Mouse (Mus musculus) liver, embryonic 11.5 days (tissue): ENCODE measurements around the gene Tchp. TPM values are rescaled to one million over a fixed set of nuclear protein-coding genes. Genes with fewer than 3 reads are reported as not detected.

Source experiments
- ATAC-seq: fragments of 200-750 bp; cut with Nextera tagmentation; replicated peaks from 2 replicates; pipeline ENCODE4 v1.8.0; 2017; ENCODE audit warnings: moderate number of reproducible peaks, mild to moderate bottlenecking, moderate TSS enrichment, moderate library complexity; ENCODE audit not compliant: low FRiP score
- DNase-seq: peaks from one replicate; pipeline ENCODE4 v3.0.0-alpha.2; 2017; ENCODE audit warnings: low spot score
- H3K27ac ChIP-seq: fragments of 300-500 bp; sonication (generic); 2 replicates; pipeline ENCODE4 v1.5.1; 2014; ENCODE audit warnings: mild to moderate bottlenecking, low read depth, low read length, control low read depth
- H3K27me3 ChIP-seq: fragments of 300-500 bp; sonication (generic); replicated peaks from 2 replicates; pipeline ENCODE4 v1.6.1; 2014; ENCODE audit warnings: low read length, mixed read lengths; ENCODE audit not compliant: control insufficient read depth, insufficient read depth
- H3K36me3 ChIP-seq: fragments of 300-500 bp; sonication (generic); 2 replicates; pipeline ENCODE4 v1.6.1; 2014; ENCODE audit warnings: mild to moderate bottlenecking, low read length, moderate library complexity, mixed read lengths; ENCODE audit not compliant: control insufficient read depth, insufficient read depth
- H3K4me1 ChIP-seq: fragments of 300-500 bp; sonication (generic); replicated peaks from 2 replicates; pipeline ENCODE4 v1.6.1; 2014; ENCODE audit warnings: low read length, mixed read lengths; ENCODE audit not compliant: control insufficient read depth, insufficient read depth
- H3K4me2 ChIP-seq: fragments of 300-500 bp; sonication (generic); 2 replicates; pipeline ENCODE4 v1.6.1; 2014; ENCODE audit warnings: mild to moderate bottlenecking, control low read depth, moderate library complexity
- H3K4me3 ChIP-seq: fragments of 300-500 bp; sonication (generic); 2 replicates; pipeline ENCODE4 v1.5.1; 2014; ENCODE audit warnings: low read depth, low read length, control low read depth
- H3K9ac ChIP-seq: fragments of 300-500 bp; sonication (generic); 2 replicates; pipeline ENCODE4 v1.6.1; 2014; ENCODE audit warnings: low read depth, low read length, control low read depth
- H3K9me3 ChIP-seq: fragments of 300-500 bp; sonication (generic); 2 replicates; pipeline ENCODE4 v1.6.1; 2016; ENCODE audit warnings: low read length, inconsistent platforms, mixed read lengths; ENCODE audit not compliant: control insufficient read depth
- WGBS: fragments of 180-500 bp; shearing (Covaris S2); extraction: QIAGEN DNeasy Blood & Tissue Kit; methylation state at CpG from one replicate; pipeline ENCODE4 v1.1.7; 2014; 5-methylcytosine and 5-hydroxymethylcytosine counted together
- polyA plus RNA-seq: library from polyadenylated mRNA; unstranded; fragments of >200 nt; fragmentation: Nextera tagmentation; extraction: Ambion mirVana; gene quantifications from 2 replicates; pipeline ENCODE4 v1.2.1, GENCODE M21; 2014

Tchp gene
- polyA plus RNA-seq, 1 experiment from 2014 or later = 11.4 TPM

- Histone ChIP-seq H3K4me1 (no peaks in the 10 kb centered on the region), H3K27me3 (no peaks in the 10 kb centered on the region), H3K4me3 (no peak overlapping the region), H3K4me2 (no peak overlapping the region), H3K27ac (no peak overlapping the region), H3K9ac (no peak overlapping the region), H3K9me3 (no peaks in the 10 kb centered on the region), H3K36me3 (peaks cover 15% of the 10 kb centered on the region)
- ATAC-seq (no peak), DNase-seq (no peak)
- 88% methylated on average over 10 of the region's 10 CpGs for WGBS
These were observed 14.4 kb downstream of the Tchp start for GRCm38 (mm10) chr5:114721969-114722368.

GRCm38 (mm10) chr5:114722846-114723245 is 15.3 kb downstream of the Tchp start:
- H3K4me1 ChIP-seq = no peaks in the 10 kb centered on the region
- no peaks in the 10 kb centered on the region for H3K9me3 ChIP-seq
- no peak overlapping the region for H3K27ac ChIP-seq
- H3K36me3 ChIP-seq = peaks cover 11% of the 10 kb centered on the region
- WGBS = 94% methylated on average over 13 of the region's 13 CpGs
- no peak overlapping the region for H3K9ac ChIP-seq
- no peak overlapping the region for H3K4me3 ChIP-seq
- ATAC-seq = no peak
- DNase-seq = no peak
- H3K4me2 ChIP-seq = no peak overlapping the region
- no peaks in the 10 kb centered on the region for H3K27me3 ChIP-seq

- Histone ChIP-seq H3K4me3 (no peak overlapping the region), H3K9ac (no peak overlapping the region), H3K27me3 (no peaks in the 10 kb centered on the region), H3K4me1 (no peaks in the 10 kb centered on the region), H3K9me3 (no peaks in the 10 kb centered on the region), H3K36me3 (peaks cover 28% of the 10 kb centered on the region), H3K4me2 (no peak overlapping the region), H3K27ac (no peak overlapping the region)
- ATAC-seq = no peak
- no peak for DNase-seq
- WGBS = 92% methylated on average over 10 of the region's 10 CpGs
These were observed 20.6 kb downstream of the Tchp start for GRCm38 (mm10) chr5:114728160-114728559.

GRCm38 (mm10) chr5:114730129-114730528 is 22.6 kb downstream of the Tchp start:
- 79% methylated on average over 10 of the region's 10 CpGs for WGBS
- Histone ChIP-seq H3K27ac (no peak overlapping the region), H3K27me3 (no peaks in the 10 kb centered on the region), H3K9ac (no peak overlapping the region), H3K4me1 (no peaks in the 10 kb centered on the region), H3K4me3 (no peak overlapping the region), H3K4me2 (no peak overlapping the region), H3K36me3 (peaks cover 32% of the 10 kb centered on the region), H3K9me3 (no peaks in the 10 kb centered on the region)
- DNase-seq (no peak), ATAC-seq (no peak)

GRCm38 (mm10) chr5:114731498-114731897 is 23.9 kb downstream of the Tchp start:
- H3K27ac ChIP-seq = no peak overlapping the region
- no peak overlapping the region for H3K9ac ChIP-seq
- H3K4me1 ChIP-seq = no peaks in the 10 kb centered on the region
- H3K4me3 ChIP-seq = no peak overlapping the region
- DNase-seq = no peak
- 72% methylated on average over 6 of the region's 6 CpGs for WGBS
- H3K36me3 ChIP-seq = peaks cover 42% of the 10 kb centered on the region
- no peak overlapping the region for H3K4me2 ChIP-seq
- H3K9me3 ChIP-seq = no peaks in the 10 kb centered on the region
- H3K27me3 ChIP-seq = no peaks in the 10 kb centered on the region
- no peak for ATAC-seq

- Histone ChIP-seq H3K36me3 (peaks cover 46% of the 10 kb centered on the region), H3K9ac (no peak overlapping the region), H3K27me3 (no peaks in the 10 kb centered on the region), H3K27ac (no peak overlapping the region), H3K4me3 (no peak overlapping the region), H3K4me2 (no peak overlapping the region), H3K4me1 (no peaks in the 10 kb centered on the region), H3K9me3 (no peaks in the 10 kb centered on the region)
- DNase-seq = no peak
- 92% methylated on average over 15 of the region's 15 CpGs for WGBS
- ATAC-seq = no peak
These were observed 24.4 kb downstream of the Tchp start for GRCm38 (mm10) chr5:114731969-114732368.

- Histone ChIP-seq H3K27ac (no peak overlapping the region), H3K9ac (no peak overlapping the region), H3K4me3 (no peak overlapping the region), H3K9me3 (no peaks in the 10 kb centered on the region), H3K36me3 (peaks cover 52% of the 10 kb centered on the region), H3K4me2 (no peak overlapping the region), H3K4me1 (no peaks in the 10 kb centered on the region; the same call in 1 of the 2 replicates), H3K27me3 (no peaks in the 10 kb centered on the region)
- 93% methylated on average over 15 of the region's 15 CpGs for WGBS
- no peak for DNase-seq
- no peak for ATAC-seq
These were observed 26.0 kb downstream of the Tchp start for GRCm38 (mm10) chr5:114733606-114734005.

- Histone ChIP-seq H3K4me2 (no peak overlapping the region), H3K27ac (no peak overlapping the region), H3K9me3 (no peaks in the 10 kb centered on the region), H3K9ac (no peak overlapping the region), H3K36me3 (peaks cover 48% of the 10 kb centered on the region), H3K4me3 (no peak overlapping the region), H3K4me1 (no peaks in the 10 kb centered on the region; the same call in 1 of the 2 replicates), H3K27me3 (no peaks in the 10 kb centered on the region)
- ATAC-seq (no peak), DNase-seq (no peak)
- WGBS = 90% methylated on average over 21 of the region's 21 CpGs
These were observed 29.7 kb downstream of the Tchp start for GRCm38 (mm10) chr5:114737090-114737887.

- DNase-seq = no peak
- Histone ChIP-seq H3K27me3 (no peaks in the 10 kb centered on the region), H3K9ac (no peak overlapping the region), H3K27ac (no peak overlapping the region), H3K4me2 (no peak overlapping the region), H3K4me1 (no peaks in the 10 kb centered on the region; the same call in 1 of the 2 replicates), H3K36me3 (peaks cover 38% of the 10 kb centered on the region), H3K9me3 (no peaks in the 10 kb centered on the region), H3K4me3 (no peak overlapping the region)
- 83% methylated on average over 12 of the region's 12 CpGs for WGBS
- peak; percentile 15; the same call in 1 of the 2 replicates for ATAC-seq
These were observed 31.2 kb downstream of the Tchp start for GRCm38 (mm10) chr5:114738707-114739241.
